Mouse (Mus musculus): ENCODE measurements around the gene Cachd1. TPM values are rescaled to one million over a fixed set of nuclear protein-coding genes. Genes with fewer than 3 reads are reported as not detected.
A peak's percentile ranks its signal among the peaks of the same experiment; 100 is the strongest.

The Cachd1 gene
- polyA plus RNA-seq, 1 experiment from 2014 or later, result 42.3 TPM

- H3K9me3 ChIP-seq (ENCODE audit: control insufficient read depth, low read length), result no peaks in the 10 kb centered on the region
- ATAC-seq (ENCODE audit: insufficient number of reproducible peaks, low FRiP score, low TSS enrichment, low read depth) (no peak), DNase-seq (ENCODE audit: low spot score) (peak; percentile 48)
- H3K9ac ChIP-seq (ENCODE audit: low read length), result no peak overlapping the region
- no peaks in the 10 kb centered on the region for H3K36me3 ChIP-seq (ENCODE audit: control insufficient read depth, insufficient read depth, low read length)
- H3K4me1 ChIP-seq (ENCODE audit: control insufficient read depth, insufficient read depth, low read length), result peaks cover 25% of the 10 kb centered on the region
- no peaks in the 10 kb centered on the region for H3K27me3 ChIP-seq (ENCODE audit: control insufficient read depth, insufficient read depth, low read length)
- peak overlapping the region; percentile 79 for H3K4me2 ChIP-seq (ENCODE audit: low read depth, severe bottlenecking)
- no peak overlapping the region for H3K27ac ChIP-seq (replicated peaks; ENCODE audit: low read depth, low read length)
- WGBS, result under 1% methylated on average over 5 of the region's 5 CpGs
- H3K4me3 ChIP-seq (ENCODE audit: low read depth, low read length), result peak overlapping the region; percentile 98
Measured at GRCm38 (mm10) chr4:100779695-100780094, 3.2 kb downstream of the Cachd1 start.

GRCm38 (mm10) chr4:100780911-100781310, 4.4 kb downstream of the Cachd1 start:
- no peaks in the 10 kb centered on the region for H3K27me3 ChIP-seq (ENCODE audit: control insufficient read depth, insufficient read depth, low read length)
- H3K27ac ChIP-seq (replicated peaks; ENCODE audit: low read depth, low read length), result no peak overlapping the region
- no peaks in the 10 kb centered on the region for H3K9me3 ChIP-seq (ENCODE audit: control insufficient read depth, low read length)
- H3K4me1 ChIP-seq (ENCODE audit: control insufficient read depth, insufficient read depth, low read length), result peaks cover 25% of the 10 kb centered on the region
- DNase-seq (ENCODE audit: low spot score) (no peak), ATAC-seq (ENCODE audit: insufficient number of reproducible peaks, low FRiP score, low TSS enrichment, low read depth) (no peak)
- H3K4me2 ChIP-seq (ENCODE audit: low read depth, severe bottlenecking), result no peak overlapping the region
- WGBS, result 68% methylated on average over 6 of the region's 6 CpGs
- H3K36me3 ChIP-seq (ENCODE audit: control insufficient read depth, insufficient read depth, low read length), result no peaks in the 10 kb centered on the region
- H3K9ac ChIP-seq (ENCODE audit: low read length), result no peak overlapping the region
- no peak overlapping the region for H3K4me3 ChIP-seq (ENCODE audit: low read depth, low read length)

GRCm38 (mm10) chr4:100782348-100782747, 5.9 kb downstream of the Cachd1 start:
- H3K4me1 ChIP-seq (ENCODE audit: control insufficient read depth, insufficient read depth, low read length), result peaks cover 25% of the 10 kb centered on the region
- ATAC-seq (ENCODE audit: insufficient number of reproducible peaks, low FRiP score, low TSS enrichment, low read depth), result no peak

GRCm38 (mm10) chr4:100782891-100783290, 6.4 kb downstream of the Cachd1 start:
- 74% methylated on average over 3 of the region's 3 CpGs for WGBS
- H3K27me3 ChIP-seq (ENCODE audit: control insufficient read depth, insufficient read depth, low read length), result no peaks in the 10 kb centered on the region
- DNase-seq (ENCODE audit: low spot score) (no peak), ATAC-seq (ENCODE audit: insufficient number of reproducible peaks, low FRiP score, low TSS enrichment, low read depth) (no peak)
- H3K9me3 ChIP-seq (ENCODE audit: control insufficient read depth, low read length), result no peaks in the 10 kb centered on the region
- H3K4me1 ChIP-seq (ENCODE audit: control insufficient read depth, insufficient read depth, low read length), result peaks cover 25% of the 10 kb centered on the region
- no peak overlapping the region for H3K27ac ChIP-seq (replicated peaks; ENCODE audit: low read depth, low read length)
- no peaks in the 10 kb centered on the region for H3K36me3 ChIP-seq (ENCODE audit: control insufficient read depth, insufficient read depth, low read length)
- no peak overlapping the region for H3K9ac ChIP-seq (ENCODE audit: low read length)
- no peak overlapping the region for H3K4me3 ChIP-seq (ENCODE audit: low read depth, low read length)
- H3K4me2 ChIP-seq (ENCODE audit: low read depth, severe bottlenecking), result no peak overlapping the region

More at GRCm38 (mm10) chr4:100782348-100782747, 5.9 kb downstream of the Cachd1 start:
- no peaks in the 10 kb centered on the region for H3K27me3 ChIP-seq (ENCODE audit: control insufficient read depth, insufficient read depth, low read length)
- H3K4me2 ChIP-seq (ENCODE audit: low read depth, severe bottlenecking), result no peak overlapping the region
- no peak overlapping the region for H3K27ac ChIP-seq (replicated peaks; ENCODE audit: low read depth, low read length)
- H3K9me3 ChIP-seq (ENCODE audit: control insufficient read depth, low read length), result no peaks in the 10 kb centered on the region
- H3K36me3 ChIP-seq (ENCODE audit: control insufficient read depth, insufficient read depth, low read length), result no peaks in the 10 kb centered on the region
- no peak for DNase-seq (ENCODE audit: low spot score)
- no peak overlapping the region for H3K9ac ChIP-seq (ENCODE audit: low read length)
- H3K4me3 ChIP-seq (ENCODE audit: low read depth, low read length), result no peak overlapping the region
- WGBS, result 46% methylated on average over 8 of the region's 8 CpGs

- no peaks in the 10 kb centered on the region for H3K9me3 ChIP-seq (ENCODE audit: control insufficient read depth, low read length)
- no peaks in the 10 kb centered on the region for H3K27me3 ChIP-seq (ENCODE audit: control insufficient read depth, insufficient read depth, low read length)
- no peaks in the 10 kb centered on the region for H3K36me3 ChIP-seq (ENCODE audit: control insufficient read depth, insufficient read depth, low read length)
- H3K4me2 ChIP-seq (ENCODE audit: low read depth, severe bottlenecking), result no peak overlapping the region
- H3K9ac ChIP-seq (ENCODE audit: low read length), result no peak overlapping the region
- 65% methylated on average over 3 of the region's 3 CpGs for WGBS
- ATAC-seq (ENCODE audit: insufficient number of reproducible peaks, low FRiP score, low TSS enrichment, low read depth), result no peak
- no peak overlapping the region for H3K27ac ChIP-seq (replicated peaks; ENCODE audit: low read depth, low read length)
- DNase-seq (ENCODE audit: low spot score), result no peak
- 0 out of 2 replicates have a peak, but pooled peaks cover 8% of the 10 kb centered on the region for H3K4me1 ChIP-seq (ENCODE audit: control insufficient read depth, insufficient read depth, low read length)
- no peak overlapping the region for H3K4me3 ChIP-seq (ENCODE audit: low read depth, low read length)
Measured at GRCm38 (mm10) chr4:100787201-100787600, 10.7 kb downstream of the Cachd1 start.

- WGBS, result 67% methylated on average over 5 of the region's 5 CpGs
- DNase-seq (ENCODE audit: low spot score) (no peak), ATAC-seq (ENCODE audit: insufficient number of reproducible peaks, low FRiP score, low TSS enrichment, low read depth) (no peak)
- Histone ChIP-seq H3K36me3 (ENCODE audit: control insufficient read depth, insufficient read depth, low read length) (no peaks in the 10 kb centered on the region), H3K27ac (replicated peaks; ENCODE audit: low read depth, low read length) (no peak overlapping the region), H3K9ac (ENCODE audit: low read length) (no peak overlapping the region), H3K27me3 (ENCODE audit: control insufficient read depth, insufficient read depth, low read length) (no peaks in the 10 kb centered on the region), H3K4me1 (ENCODE audit: control insufficient read depth, insufficient read depth, low read length) (peaks cover 27% of the 10 kb centered on the region), H3K4me3 (ENCODE audit: low read depth, low read length) (no peak overlapping the region), H3K4me2 (ENCODE audit: low read depth, severe bottlenecking) (no peak overlapping the region), H3K9me3 (ENCODE audit: control insufficient read depth, low read length) (no peaks in the 10 kb centered on the region)
Measured at GRCm38 (mm10) chr4:100790176-100790575, 13.7 kb downstream of the Cachd1 start.

- WGBS, result 2% methylated on average over 2 of the region's 2 CpGs
- ATAC-seq (ENCODE audit: insufficient number of reproducible peaks, low FRiP score, low TSS enrichment, low read depth), result no peak
- H3K27ac ChIP-seq (replicated peaks; ENCODE audit: low read depth, low read length), result peak overlapping the region; percentile 53; the same call in 1 of the 2 replicates
- no peaks in the 10 kb centered on the region for H3K27me3 ChIP-seq (ENCODE audit: control insufficient read depth, insufficient read depth, low read length)
- no peaks in the 10 kb centered on the region for H3K36me3 ChIP-seq (ENCODE audit: control insufficient read depth, insufficient read depth, low read length)
- no peaks in the 10 kb centered on the region for H3K9me3 ChIP-seq (ENCODE audit: control insufficient read depth, low read length)
- H3K4me2 ChIP-seq (ENCODE audit: low read depth, severe bottlenecking), result no peak overlapping the region
- H3K4me3 ChIP-seq (ENCODE audit: low read depth, low read length), result no peak overlapping the region
- H3K4me1 ChIP-seq (ENCODE audit: control insufficient read depth, insufficient read depth, low read length), result peaks cover 51% of the 10 kb centered on the region
- peak; percentile 63 for DNase-seq (ENCODE audit: low spot score)
- H3K9ac ChIP-seq (ENCODE audit: low read length), result no peak overlapping the region
Measured at GRCm38 (mm10) chr4:100793147-100793546, 16.7 kb downstream of the Cachd1 start.

GRCm38 (mm10) chr4:100795523-100795922, 19.0 kb downstream of the Cachd1 start:
- Histone ChIP-seq H3K4me1 (ENCODE audit: control insufficient read depth, insufficient read depth, low read length) (peaks cover 65% of the 10 kb centered on the region), H3K27me3 (ENCODE audit: control insufficient read depth, insufficient read depth, low read length) (no peaks in the 10 kb centered on the region), H3K4me3 (ENCODE audit: low read depth, low read length) (no peak overlapping the region), H3K4me2 (ENCODE audit: low read depth, severe bottlenecking) (no peak overlapping the region), H3K36me3 (ENCODE audit: control insufficient read depth, insufficient read depth, low read length) (no peaks in the 10 kb centered on the region), H3K27ac (replicated peaks; ENCODE audit: low read depth, low read length) (peak overlapping the region; percentile 45; the same call in 1 of the 2 replicates), H3K9ac (ENCODE audit: low read length) (no peak overlapping the region), H3K9me3 (ENCODE audit: control insufficient read depth, low read length) (no peaks in the 10 kb centered on the region)
- peak; percentile 48 for DNase-seq (ENCODE audit: low spot score)
- no peak for ATAC-seq (ENCODE audit: insufficient number of reproducible peaks, low FRiP score, low TSS enrichment, low read depth)
- WGBS, result 2% methylated on average over 5 of the region's 5 CpGs
